Mouse (Mus musculus) midbrain, postnatal 0 days (tissue): ENCODE measurements at regions not wholly inside any gene's neighbourhood (a gene's known extent, or its start where the extent isn't known, plus 50 kb on each side); places are given as distances from the start of the nearest gene placed in this dataset.

Source experiments
- ATAC-seq: fragments of 200-750 bp; cut with Nextera tagmentation; 2 replicates; pipeline ENCODE4 v1.8.0; 2017; ENCODE audit warnings: moderate number of reproducible peaks, mild to moderate bottlenecking, moderate TSS enrichment, moderate library complexity; ENCODE audit not compliant: low FRiP score
- DNase-seq: peaks from one replicate; pipeline ENCODE4 v3.0.0-alpha.2; 2015; ENCODE audit warnings: low spot score
- H3K27ac ChIP-seq: fragments of 300-500 bp; sonication (generic); 2 replicates; pipeline ENCODE4 v1.5.1; 2014; ENCODE audit warnings: low read depth, mild to moderate bottlenecking, low read length, mixed read lengths
- H3K27me3 ChIP-seq: fragments of 300-500 bp; sonication (generic); 2 replicates; pipeline ENCODE4 v1.6.1; 2014; ENCODE audit warnings: low read length, control low read depth, mixed read lengths; ENCODE audit not compliant: insufficient read depth
- H3K36me3 ChIP-seq: fragments of 300-500 bp; sonication (generic); 2 replicates; pipeline ENCODE4 v1.6.1; 2014; ENCODE audit warnings: low read length, control low read depth, mixed read lengths; ENCODE audit not compliant: insufficient read depth
- H3K4me1 ChIP-seq: fragments of 300-500 bp; sonication (generic); 2 replicates; pipeline ENCODE4 v1.6.1; 2014; ENCODE audit warnings: mild to moderate bottlenecking, control low read depth, antibody characterized with exemption, low read length, mixed read lengths; ENCODE audit not compliant: insufficient read depth
- H3K4me2 ChIP-seq: fragments of 300-500 bp; sonication (generic); 2 replicates; pipeline ENCODE4 v1.6.1; 2014; ENCODE audit warnings: low read depth, mild to moderate bottlenecking, low read length, mixed read lengths; ENCODE audit not compliant: poor library complexity, severe bottlenecking
- H3K4me3 ChIP-seq: fragments of 300-500 bp; sonication (generic); 2 replicates; pipeline ENCODE4 v1.5.1; 2014; ENCODE audit warnings: low read depth, mild to moderate bottlenecking, low read length, moderate library complexity
- H3K9ac ChIP-seq: fragments of 300-500 bp; sonication (generic); replicated peaks from 2 replicates; pipeline ENCODE4 v1.6.1; 2014; ENCODE audit warnings: mild to moderate bottlenecking, low read length, moderate library complexity, mixed read lengths; ENCODE audit not compliant: poor library complexity, severe bottlenecking
- H3K9me3 ChIP-seq: fragments of 300-500 bp; sonication (generic); 2 replicates; pipeline ENCODE4 v1.6.1; 2016; ENCODE audit warnings: low read length, control low read depth
- CTCF ChIP-seq: IDR thresholded peaks from 2 replicates; pipeline ENCODE4 v1.5.1; 2016; ENCODE audit warnings: antibody characterized with exemption, mild to moderate bottlenecking
- WGBS: fragments of 180-500 bp; shearing (Covaris S2); extraction: QIAGEN DNeasy Blood & Tissue Kit; methylation state at CpG from one replicate; pipeline ENCODE4 v1.1.7; 2014; 5-methylcytosine and 5-hydroxymethylcytosine counted together

DNA sequence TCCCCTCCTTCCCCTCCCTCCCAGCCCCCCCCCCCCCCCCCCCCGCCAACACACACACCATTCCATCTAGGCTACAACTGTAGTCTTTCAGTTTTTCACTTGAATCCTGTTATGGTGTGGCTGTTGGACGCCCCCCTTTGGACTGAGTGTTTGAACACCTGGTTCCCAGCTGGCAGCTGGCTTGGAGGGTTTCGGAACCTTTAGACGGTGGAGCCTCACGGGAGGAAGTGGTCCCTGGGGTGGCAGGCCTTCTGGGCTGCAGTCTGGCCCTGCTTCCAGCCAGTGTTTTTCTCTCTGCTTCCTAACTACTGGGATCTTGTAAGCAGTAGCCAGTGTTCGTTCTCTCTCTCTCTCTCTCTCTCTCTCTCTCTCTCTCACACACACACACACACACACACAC lies 101.4 kb upstream of the Arid2 start:
- no peak overlapping the region for H3K4me2 ChIP-seq
- H3K27ac ChIP-seq: no peak overlapping the region
- no peaks in the 10 kb centered on the region for H3K27me3 ChIP-seq
- 25% methylated on average over 5 of the region's 6 CpGs for WGBS
- TF ChIP-seq CTCF: no peak
- no peaks in the 10 kb centered on the region for H3K4me1 ChIP-seq
- no peak overlapping the region for H3K9ac ChIP-seq
- no peak for DNase-seq
- no peaks in the 10 kb centered on the region for H3K9me3 ChIP-seq
- H3K4me3 ChIP-seq: no peak overlapping the region
- no peak for ATAC-seq
- no peaks in the 10 kb centered on the region for H3K36me3 ChIP-seq

DNA sequence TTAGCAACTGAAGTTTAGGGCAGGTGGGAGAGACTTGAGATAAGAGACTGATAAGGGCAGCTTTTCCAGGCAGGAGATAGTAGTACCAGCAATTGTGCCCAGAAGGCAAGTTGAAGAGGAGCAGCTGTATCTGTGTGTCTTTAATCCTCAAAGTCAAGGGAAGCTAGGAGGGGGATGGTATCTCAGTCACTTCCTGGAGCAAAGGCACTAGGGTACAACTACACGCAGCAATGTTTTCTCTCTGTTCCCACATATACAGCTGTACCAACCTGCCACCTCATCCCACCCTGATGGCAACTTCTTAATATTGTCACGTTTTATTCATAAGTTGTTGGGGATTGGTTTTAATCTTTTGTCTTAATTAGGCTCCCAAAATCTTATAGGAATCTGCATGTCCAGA lies 97.8 kb upstream of the Arid2 start:
- Histone ChIP-seq H3K36me3 (no peaks in the 10 kb centered on the region), H3K27me3 (no peaks in the 10 kb centered on the region), H3K4me2 (no peak overlapping the region), H3K4me3 (no peak overlapping the region), H3K9me3 (no peaks in the 10 kb centered on the region), H3K4me1 (no peaks in the 10 kb centered on the region), H3K27ac (no peak overlapping the region), H3K9ac (no peak overlapping the region)
- 90% methylated on average over 2 of the region's 2 CpGs for WGBS
- no peak for DNase-seq
- TF ChIP-seq CTCF: no peak
- no peak for ATAC-seq

DNA sequence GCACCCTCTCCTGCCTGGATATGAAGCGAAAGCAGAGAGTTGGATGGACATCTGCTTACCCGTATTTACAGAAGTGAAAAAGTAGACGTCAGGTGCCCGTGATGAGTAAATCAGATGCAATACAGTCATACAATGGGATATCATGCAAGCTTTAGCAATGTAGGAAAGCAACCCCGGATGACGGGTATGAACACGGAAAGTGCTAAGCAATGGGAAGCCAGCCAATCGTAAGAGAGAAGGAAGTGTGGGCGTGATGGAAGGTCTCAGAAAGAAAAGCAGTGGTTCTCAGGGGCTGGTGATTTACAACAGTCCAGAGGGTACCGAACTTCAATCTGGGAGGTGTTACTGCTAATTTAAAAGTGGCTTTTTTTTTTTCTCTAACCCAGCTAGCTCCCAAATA lies 89.9 kb upstream of the Arid2 start:
- no peak overlapping the region for H3K9ac ChIP-seq
- DNase-seq (no peak), ATAC-seq (no peak)
- WGBS: 86% methylated on average over 10 of the region's 10 CpGs
- H3K4me3 ChIP-seq: no peak overlapping the region
- no peaks in the 10 kb centered on the region for H3K36me3 ChIP-seq
- no peak overlapping the region for H3K4me2 ChIP-seq
- H3K27ac ChIP-seq: no peak overlapping the region
- TF ChIP-seq CTCF: no peak
- H3K27me3 ChIP-seq: no peaks in the 10 kb centered on the region
- no peaks in the 10 kb centered on the region for H3K9me3 ChIP-seq
- H3K4me1 ChIP-seq: no peaks in the 10 kb centered on the region

DNA sequence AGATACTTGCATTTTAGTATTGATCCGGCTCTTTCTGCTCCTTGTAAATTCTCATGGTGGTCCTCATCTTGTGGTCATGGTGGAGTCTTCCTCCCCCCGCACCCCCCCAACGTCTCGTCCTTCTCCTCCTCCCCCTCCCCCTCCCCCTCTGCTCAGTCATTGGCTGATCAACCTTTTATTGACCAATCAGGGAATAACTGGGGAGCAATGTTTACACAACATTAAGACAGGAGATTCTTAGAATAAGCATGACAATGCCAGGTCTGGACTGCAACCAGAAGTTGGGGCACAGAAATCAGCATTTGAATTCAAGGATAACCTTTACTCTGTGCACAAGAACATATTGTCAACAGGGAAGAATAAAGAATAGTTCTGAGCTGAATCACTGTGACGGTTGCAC lies 89.4 kb upstream of the Arid2 start:
- DNase-seq: no peak
- 54% methylated on average over 5 of the region's 5 CpGs for WGBS
- TF ChIP-seq CTCF: no peak
- no peak for ATAC-seq
- Histone ChIP-seq H3K27me3 (no peaks in the 10 kb centered on the region), H3K4me1 (no peaks in the 10 kb centered on the region), H3K4me2 (no peak overlapping the region), H3K4me3 (no peak overlapping the region), H3K9ac (no peak overlapping the region), H3K27ac (no peak overlapping the region), H3K36me3 (no peaks in the 10 kb centered on the region), H3K9me3 (no peaks in the 10 kb centered on the region)

DNA sequence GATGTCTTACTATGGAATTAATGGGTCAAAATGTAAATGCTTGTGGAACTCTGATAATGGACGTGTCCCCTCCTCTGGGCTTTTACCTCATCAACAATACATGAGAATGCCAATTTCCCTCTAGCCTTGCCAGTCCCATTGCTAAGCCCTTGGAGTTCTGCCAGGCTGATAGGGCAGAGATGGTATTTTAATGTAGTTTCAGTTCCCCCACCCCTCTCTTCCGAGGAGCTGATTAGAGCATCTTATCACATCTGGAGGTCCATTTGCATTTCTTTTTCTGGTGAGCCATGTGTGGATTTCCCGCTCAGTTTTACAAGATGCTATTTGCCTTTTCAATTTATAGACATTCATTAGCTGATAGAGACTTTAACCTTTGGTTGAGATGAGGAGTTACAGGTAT lies 86.0 kb upstream of the Arid2 start:
- WGBS: 42% methylated on average over 3 of the region's 3 CpGs
- no peaks in the 10 kb centered on the region for H3K4me1 ChIP-seq
- DNase-seq (peak; percentile 29), ATAC-seq (no peak)
- H3K9ac ChIP-seq: no peak overlapping the region
- no peak for TF ChIP-seq CTCF
- H3K36me3 ChIP-seq: no peaks in the 10 kb centered on the region
- no peak overlapping the region for H3K4me3 ChIP-seq
- peaks cover 4% of the 10 kb centered on the region; the same call in 1 of the 2 replicates for H3K9me3 ChIP-seq
- H3K27me3 ChIP-seq: no peaks in the 10 kb centered on the region
- no peak overlapping the region for H3K27ac ChIP-seq
- H3K4me2 ChIP-seq: no peak overlapping the region

DNA sequence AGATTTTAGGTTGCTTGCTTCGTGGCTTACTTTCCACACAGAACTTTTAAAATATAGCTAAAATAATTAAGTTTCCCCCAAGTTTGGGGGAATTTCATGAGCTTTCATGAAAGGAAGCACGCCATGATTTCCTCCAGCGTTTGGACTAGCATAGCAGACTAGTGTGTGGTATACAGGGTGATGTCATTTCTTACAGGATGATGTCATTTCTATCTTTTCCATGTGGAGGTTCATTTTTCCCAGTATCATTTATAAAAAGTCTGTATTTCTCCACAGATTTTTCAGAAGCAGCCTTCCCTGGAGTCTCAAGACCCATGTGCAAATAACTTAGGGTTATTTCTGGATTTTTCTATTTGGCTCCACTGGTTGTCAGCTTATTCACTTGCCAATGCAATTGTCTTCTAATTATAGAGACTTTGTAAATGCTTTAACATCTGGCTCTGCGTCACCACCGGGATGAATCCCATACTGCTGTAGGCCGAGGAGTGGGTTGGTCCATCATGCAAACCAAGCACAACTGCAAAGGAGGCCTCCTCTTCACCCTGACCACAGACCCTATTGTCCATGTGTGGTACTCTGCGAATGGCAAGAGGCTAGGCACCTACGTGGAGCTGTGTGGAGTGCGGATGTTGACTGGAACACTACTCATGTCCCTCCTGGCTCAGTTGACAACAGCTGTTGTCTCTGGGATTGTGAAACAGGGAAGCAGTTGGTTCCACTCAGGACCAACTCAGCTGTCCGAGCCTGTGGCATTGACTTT lies 85.4 kb upstream of the Arid2 start:
- 94% methylated on average over 10 of the region's 10 CpGs for WGBS
- Histone ChIP-seq H3K9me3 (peaks cover 4% of the 10 kb centered on the region; the same call in 1 of the 2 replicates), H3K4me2 (no peak overlapping the region), H3K9ac (no peak overlapping the region), H3K4me3 (no peak overlapping the region), H3K27ac (no peak overlapping the region), H3K4me1 (no peaks in the 10 kb centered on the region), H3K27me3 (no peaks in the 10 kb centered on the region), H3K36me3 (no peaks in the 10 kb centered on the region)
- no peak for ATAC-seq
- no peak for TF ChIP-seq CTCF
- no peak for DNase-seq
